Mouse (Mus musculus): Measurements from ENCODE around the gene Stum.

DNA sequence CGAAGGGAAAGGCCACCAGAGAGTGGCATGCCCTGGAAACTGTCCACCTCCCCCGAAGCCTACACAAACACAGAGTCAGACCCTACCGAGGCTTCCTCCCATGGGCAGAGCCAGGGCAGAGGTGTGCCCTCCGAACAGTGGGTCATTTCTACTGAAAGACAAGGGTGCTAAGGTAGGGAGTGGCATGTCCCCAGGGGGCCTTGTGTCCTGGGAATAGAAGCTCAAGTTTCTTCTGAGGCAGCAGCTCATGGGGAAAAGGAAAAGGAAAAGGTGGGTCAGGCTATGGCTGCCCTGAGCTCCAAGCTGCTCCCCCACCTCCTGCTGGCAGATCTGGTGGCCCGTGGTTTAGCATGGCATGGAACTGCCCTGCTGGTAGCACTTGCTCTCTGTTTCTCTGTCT is 73.5 kb downstream of the Stum start:
- TF ChIP-seq CTCF (IDR thresholded peaks at IDR 0.05; ENCODE audit: insufficient read depth, low read length) = no peak
- no peak for TF ChIP-seq POLR2A (IDR thresholded peaks at IDR 0.05; ENCODE audit: borderline replicate concordance, extremely low read depth, low read depth, low read length)
